Mouse (Mus musculus): Measurements from ENCODE around the gene Clcnkb. TPM values are rescaled to one million over a fixed set of nuclear protein-coding genes. Genes with fewer than 3 reads are reported as not detected.

Clcnkb gene
- polyA plus RNA-seq, 1 experiment from 2014 or later = 0.90 TPM

DNA sequence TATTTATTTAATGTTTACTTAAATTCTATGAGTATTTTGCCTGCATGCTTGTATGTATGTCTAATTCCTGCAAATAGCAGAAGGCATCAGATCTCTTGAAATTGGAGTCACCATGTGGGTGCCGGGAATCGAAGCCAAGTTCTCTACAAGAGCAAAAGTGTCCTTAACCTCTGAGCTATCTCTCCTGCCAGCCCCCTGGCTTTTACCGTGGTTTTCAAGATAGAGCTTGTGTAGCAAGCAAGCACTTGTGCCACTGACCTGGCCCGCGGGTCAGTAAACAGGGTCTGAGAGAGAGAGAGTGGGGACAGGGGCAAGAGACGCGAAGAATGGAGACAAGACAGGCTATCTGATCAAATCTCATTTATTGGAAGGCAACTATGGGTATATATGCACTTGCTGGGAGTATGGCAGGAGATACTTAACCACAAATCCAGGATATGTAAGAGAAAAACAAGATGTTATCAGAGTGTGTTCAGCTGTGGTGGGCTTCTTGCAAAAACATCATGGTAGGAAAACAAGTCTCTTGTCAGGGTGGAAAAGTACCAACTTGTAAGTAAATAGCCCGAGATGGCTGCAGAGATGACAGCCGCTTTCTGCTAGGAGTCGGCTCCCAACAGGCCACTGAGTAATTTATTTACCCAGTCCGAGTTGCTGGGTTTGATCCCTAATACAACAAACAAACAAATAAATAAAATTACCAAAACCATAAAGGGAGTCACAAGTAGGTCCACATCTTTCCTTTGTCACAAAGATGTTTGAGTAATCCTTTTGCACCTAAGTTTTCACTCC lies 28.0 kb upstream of the Clcnkb start:
- ATAC-seq (replicated peaks; ENCODE audit: insufficient number of reproducible peaks, low FRiP score, low TSS enrichment) = no peak
- Histone ChIP-seq H3K4me3 (ENCODE audit: low read depth, low read length) (peak overlapping the region; percentile 100), H3K27me3 (ENCODE audit: control insufficient read depth, insufficient read depth, low read length) (no peaks in the 10 kb centered on the region), H3K27ac (ENCODE audit: low read depth, low read length) (peak overlapping the region; percentile 83; the same call in 1 of the 2 replicates), H3K9me3 (replicated peaks; ENCODE audit: control insufficient read depth, low read length) (no peaks in the 10 kb centered on the region), H3K36me3 (ENCODE audit: control insufficient read depth, insufficient read depth, low read length) (peaks cover 13% of the 10 kb centered on the region), H3K4me2 (peak overlapping the region; percentile 87), H3K4me1 (ENCODE audit: control insufficient read depth, insufficient read depth, low read length) (peaks cover 15% of the 10 kb centered on the region), H3K9ac (ENCODE audit: low read depth, low read length) (peak overlapping the region; percentile 95)
- 37% methylated on average over 11 of the region's 11 CpGs for WGBS (ENCODE audit: insufficient replicate concordance)

DNA sequence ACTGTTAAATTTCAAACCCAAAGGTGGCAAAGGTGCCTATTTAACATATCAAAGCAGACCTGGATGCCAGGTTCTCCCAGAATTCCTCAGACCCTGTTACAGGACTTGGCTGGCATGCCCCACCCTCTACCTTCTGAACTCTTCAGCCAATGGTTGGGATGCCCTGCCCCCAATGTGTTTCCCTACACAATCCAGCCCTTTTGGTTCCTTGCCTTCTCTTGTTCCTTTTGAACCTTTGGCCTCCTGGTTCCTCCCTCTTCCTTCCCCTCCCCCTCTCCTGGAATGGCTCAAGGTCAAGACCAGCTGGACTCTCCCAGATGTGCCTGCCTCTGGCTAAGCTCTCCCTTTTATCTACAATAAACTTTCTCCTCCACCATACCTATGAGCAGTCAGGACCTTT lies 25.1 kb upstream of the Clcnkb start:
- H3K4me2 ChIP-seq = no peak overlapping the region
- H3K9me3 ChIP-seq (replicated peaks; ENCODE audit: control insufficient read depth, low read length) = no peaks in the 10 kb centered on the region
- H3K4me3 ChIP-seq (ENCODE audit: low read depth, low read length) = no peak overlapping the region
- no peaks in the 10 kb centered on the region for H3K36me3 ChIP-seq (ENCODE audit: control insufficient read depth, insufficient read depth, low read length)
- H3K9ac ChIP-seq (ENCODE audit: low read depth, low read length) = no peak overlapping the region
- peaks cover 11% of the 10 kb centered on the region for H3K4me1 ChIP-seq (ENCODE audit: control insufficient read depth, insufficient read depth, low read length)
- H3K27me3 ChIP-seq (ENCODE audit: control insufficient read depth, insufficient read depth, low read length) = no peaks in the 10 kb centered on the region
- no peak for ATAC-seq (replicated peaks; ENCODE audit: insufficient number of reproducible peaks, low FRiP score, low TSS enrichment)
- no peak overlapping the region for H3K27ac ChIP-seq (ENCODE audit: low read depth, low read length)

- WGBS (ENCODE audit: insufficient replicate concordance) = 77% methylated on average over 12 of the region's 12 CpGs
- Histone ChIP-seq H3K9ac (ENCODE audit: low read depth, low read length) (no peak overlapping the region), H3K27me3 (ENCODE audit: control insufficient read depth, insufficient read depth, low read length) (no peaks in the 10 kb centered on the region), H3K4me1 (ENCODE audit: control insufficient read depth, insufficient read depth, low read length) (peaks cover 3% of the 10 kb centered on the region; the same call in 1 of the 2 replicates), H3K4me2 (no peak overlapping the region), H3K27ac (ENCODE audit: low read depth, low read length) (no peak overlapping the region), H3K9me3 (replicated peaks; ENCODE audit: control insufficient read depth, low read length) (no peaks in the 10 kb centered on the region), H3K4me3 (ENCODE audit: low read depth, low read length) (no peak overlapping the region), H3K36me3 (ENCODE audit: control insufficient read depth, insufficient read depth, low read length) (no peaks in the 10 kb centered on the region)
- ATAC-seq (replicated peaks; ENCODE audit: insufficient number of reproducible peaks, low FRiP score, low TSS enrichment) = no peak
These were observed 23.4 kb upstream of the Clcnkb start for GRCm38 (mm10) chr4:141439083-141439803.

GRCm38 (mm10) chr4:141435974-141436373 lies 20.2 kb upstream of the Clcnkb start, which contains the start of gene Srarp:
TSS of gene Srarp (minus strand) at chr4:141436105.
- Histone ChIP-seq H3K36me3 (ENCODE audit: control insufficient read depth, insufficient read depth, low read length) (no peaks in the 10 kb centered on the region), H3K27ac (ENCODE audit: low read depth, low read length) (no peak within 1 kb of the TSS), H3K9ac (ENCODE audit: low read depth, low read length) (no peak within 1 kb of the TSS), H3K4me2 (no peak within 1 kb of the TSS), H3K9me3 (replicated peaks; ENCODE audit: control insufficient read depth, low read length) (no peaks in the 10 kb centered on the region), H3K4me1 (ENCODE audit: control insufficient read depth, insufficient read depth, low read length) (no peaks in the 10 kb centered on the region), H3K4me3 (ENCODE audit: low read depth, low read length) (no peak within 1 kb of the TSS), H3K27me3 (ENCODE audit: control insufficient read depth, insufficient read depth, low read length) (no peaks in the 10 kb centered on the region)
- ATAC-seq (replicated peaks; ENCODE audit: insufficient number of reproducible peaks, low FRiP score, low TSS enrichment) = no peak
- 56% methylated on average over 1 of the region's 1 CpGs for WGBS (ENCODE audit: insufficient replicate concordance)

GRCm38 (mm10) chr4:141433191-141433590 lies 17.4 kb upstream of the Clcnkb start:
- no peaks in the 10 kb centered on the region for H3K4me1 ChIP-seq (ENCODE audit: control insufficient read depth, insufficient read depth, low read length)
- WGBS (ENCODE audit: insufficient replicate concordance) = 80% methylated on average over 18 of the region's 18 CpGs
- H3K27ac ChIP-seq (ENCODE audit: low read depth, low read length) = no peak overlapping the region
- no peaks in the 10 kb centered on the region for H3K9me3 ChIP-seq (replicated peaks; ENCODE audit: control insufficient read depth, low read length)
- no peaks in the 10 kb centered on the region for H3K36me3 ChIP-seq (ENCODE audit: control insufficient read depth, insufficient read depth, low read length)
- H3K4me3 ChIP-seq (ENCODE audit: low read depth, low read length) = no peak overlapping the region
- ATAC-seq (replicated peaks; ENCODE audit: insufficient number of reproducible peaks, low FRiP score, low TSS enrichment) = no peak
- H3K9ac ChIP-seq (ENCODE audit: low read depth, low read length) = no peak overlapping the region
- no peak overlapping the region for H3K4me2 ChIP-seq
- H3K27me3 ChIP-seq (ENCODE audit: control insufficient read depth, insufficient read depth, low read length) = no peaks in the 10 kb centered on the region

DNA sequence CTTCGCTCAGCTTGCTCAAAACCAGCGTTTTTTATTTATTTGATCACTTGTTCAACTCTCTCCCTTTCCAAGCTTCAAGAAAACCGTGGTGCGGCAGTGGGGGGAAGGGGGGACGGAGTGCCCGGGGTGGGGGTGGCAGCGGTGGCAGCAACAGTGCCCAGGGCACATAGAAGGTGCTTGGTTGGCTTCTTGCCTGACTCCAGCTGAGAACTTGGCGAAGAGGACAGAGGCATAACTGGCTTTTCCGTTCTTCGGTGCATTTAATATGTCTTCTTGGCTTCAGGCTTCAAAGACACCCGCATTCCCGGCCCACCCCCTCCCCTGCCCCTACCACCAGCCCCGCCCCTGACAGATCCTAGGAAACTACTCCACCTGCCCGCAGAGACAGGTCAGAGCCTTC lies 16.9 kb upstream of the Clcnkb start:
- Histone ChIP-seq H3K9ac (ENCODE audit: low read depth, low read length) (no peak overlapping the region), H3K36me3 (ENCODE audit: control insufficient read depth, insufficient read depth, low read length) (no peaks in the 10 kb centered on the region), H3K4me2 (no peak overlapping the region), H3K27me3 (ENCODE audit: control insufficient read depth, insufficient read depth, low read length) (no peaks in the 10 kb centered on the region), H3K4me1 (ENCODE audit: control insufficient read depth, insufficient read depth, low read length) (no peaks in the 10 kb centered on the region), H3K4me3 (ENCODE audit: low read depth, low read length) (no peak overlapping the region), H3K27ac (ENCODE audit: low read depth, low read length) (no peak overlapping the region), H3K9me3 (replicated peaks; ENCODE audit: control insufficient read depth, low read length) (no peaks in the 10 kb centered on the region)
- no peak for ATAC-seq (replicated peaks; ENCODE audit: insufficient number of reproducible peaks, low FRiP score, low TSS enrichment)
- 65% methylated on average over 14 of the region's 14 CpGs for WGBS (ENCODE audit: insufficient replicate concordance)

DNA sequence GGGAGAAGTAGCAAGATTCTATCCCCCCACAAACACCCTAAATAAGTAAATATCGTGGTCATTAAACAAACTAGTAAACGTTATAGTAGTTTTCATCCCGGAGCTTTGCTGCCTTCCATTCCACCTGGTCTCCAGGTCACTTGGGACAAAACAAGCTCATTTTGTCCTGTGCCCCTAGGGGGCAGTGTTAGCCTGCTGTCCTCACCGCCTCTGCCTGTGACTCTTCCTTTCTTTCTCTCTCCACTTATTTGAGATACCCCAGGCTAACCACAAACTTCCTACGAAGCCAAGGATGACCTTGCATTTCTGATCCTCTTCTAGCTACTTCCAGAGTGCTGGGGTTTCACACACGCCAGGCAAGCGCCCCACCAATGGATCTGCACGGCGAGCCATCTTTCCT lies 15.2 kb upstream of the Clcnkb start:
- no peaks in the 10 kb centered on the region for H3K27me3 ChIP-seq (ENCODE audit: control insufficient read depth, insufficient read depth, low read length)
- no peak overlapping the region for H3K9ac ChIP-seq (ENCODE audit: low read depth, low read length)
- WGBS (ENCODE audit: insufficient replicate concordance) = 38% methylated on average over 9 of the region's 9 CpGs
- no peak for ATAC-seq (replicated peaks; ENCODE audit: insufficient number of reproducible peaks, low FRiP score, low TSS enrichment)
- H3K27ac ChIP-seq (ENCODE audit: low read depth, low read length) = no peak overlapping the region
- H3K4me3 ChIP-seq (ENCODE audit: low read depth, low read length) = no peak overlapping the region
- peaks cover 6% of the 10 kb centered on the region; the same call in 1 of the 2 replicates for H3K4me1 ChIP-seq (ENCODE audit: control insufficient read depth, insufficient read depth, low read length)
- H3K36me3 ChIP-seq (ENCODE audit: control insufficient read depth, insufficient read depth, low read length) = no peaks in the 10 kb centered on the region
- H3K4me2 ChIP-seq = no peak overlapping the region
- H3K9me3 ChIP-seq (replicated peaks; ENCODE audit: control insufficient read depth, low read length) = no peaks in the 10 kb centered on the region

GRCm38 (mm10) chr4:141429847-141430246 lies 14.0 kb upstream of the Clcnkb start:
- H3K27me3 ChIP-seq (ENCODE audit: control insufficient read depth, insufficient read depth, low read length) = no peaks in the 10 kb centered on the region
- H3K4me3 ChIP-seq (ENCODE audit: low read depth, low read length) = no peak overlapping the region
- no peak for ATAC-seq (replicated peaks; ENCODE audit: insufficient number of reproducible peaks, low FRiP score, low TSS enrichment)
- H3K36me3 ChIP-seq (ENCODE audit: control insufficient read depth, insufficient read depth, low read length) = no peaks in the 10 kb centered on the region
- 41% methylated on average over 9 of the region's 9 CpGs for WGBS (ENCODE audit: insufficient replicate concordance)
- no peak overlapping the region for H3K4me2 ChIP-seq
- H3K9me3 ChIP-seq (replicated peaks; ENCODE audit: control insufficient read depth, low read length) = no peaks in the 10 kb centered on the region
- H3K9ac ChIP-seq (ENCODE audit: low read depth, low read length) = no peak overlapping the region
- peaks cover 9% of the 10 kb centered on the region for H3K4me1 ChIP-seq (ENCODE audit: control insufficient read depth, insufficient read depth, low read length)
- H3K27ac ChIP-seq (ENCODE audit: low read depth, low read length) = no peak overlapping the region
